Mouse (Mus musculus): ENCODE results near the gene Mov10l1.

DNA sequence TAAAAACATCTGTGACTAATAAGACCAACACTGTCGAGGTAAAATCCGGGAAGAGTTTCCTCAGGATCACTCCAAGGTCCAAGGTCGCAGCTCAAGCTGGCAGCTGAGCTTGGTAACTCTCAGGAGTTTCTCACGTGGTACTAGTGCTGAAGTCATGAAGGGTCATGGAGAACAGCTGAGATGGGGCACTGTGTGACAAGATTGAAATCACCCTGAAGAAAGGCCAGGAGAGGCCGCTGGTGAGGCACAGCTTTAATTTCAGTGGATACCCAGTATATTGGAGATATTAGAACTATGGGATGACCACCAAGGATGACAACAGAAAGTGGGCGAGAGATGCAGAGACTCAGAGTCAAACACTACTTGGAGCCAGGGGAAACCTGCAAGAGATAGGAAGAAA is 35.9 kb upstream of the Mov10l1 start:
- TF ChIP-seq CTCF (IDR thresholded peaks at IDR 0.05; ENCODE audit: low read depth, low read length) (no peak), POLR2A (IDR thresholded peaks at IDR 0.05; ENCODE audit: borderline replicate concordance, low read depth, low read length) (no peak)
